Mouse (Mus musculus): ENCODE data around the gene Nphs2.

Nphs2 gene

GRCm38 (mm10) chr1:156365740-156366139, 55.2 kb downstream of the Nphs2 start, which contains the start of gene Gm2000:
TSS of gene Gm2000 (plus strand) at chr1:156366040.
- in situ Hi-C loops (cut with MboI) = no loop called here
